Mouse (Mus musculus): ENCODE measurements around the gene Glod4.
A peak's percentile ranks its signal among the peaks of the same experiment; 100 is the strongest.
"Not testable (repeated sequence)": the region's sequence is repeated elsewhere in the genome, so short reads cannot be mapped to it uniquely, and the experiment has no call there.

The Glod4 gene

GRCm38 (mm10) chr11:76257386-76257785, 13.9 kb upstream of the Glod4 start:
- no peak for DNase-seq

- no peak for DNase-seq
Observed at GRCm38 (mm10) chr11:76256129-76256528, 12.6 kb upstream of the Glod4 start.

DNA sequence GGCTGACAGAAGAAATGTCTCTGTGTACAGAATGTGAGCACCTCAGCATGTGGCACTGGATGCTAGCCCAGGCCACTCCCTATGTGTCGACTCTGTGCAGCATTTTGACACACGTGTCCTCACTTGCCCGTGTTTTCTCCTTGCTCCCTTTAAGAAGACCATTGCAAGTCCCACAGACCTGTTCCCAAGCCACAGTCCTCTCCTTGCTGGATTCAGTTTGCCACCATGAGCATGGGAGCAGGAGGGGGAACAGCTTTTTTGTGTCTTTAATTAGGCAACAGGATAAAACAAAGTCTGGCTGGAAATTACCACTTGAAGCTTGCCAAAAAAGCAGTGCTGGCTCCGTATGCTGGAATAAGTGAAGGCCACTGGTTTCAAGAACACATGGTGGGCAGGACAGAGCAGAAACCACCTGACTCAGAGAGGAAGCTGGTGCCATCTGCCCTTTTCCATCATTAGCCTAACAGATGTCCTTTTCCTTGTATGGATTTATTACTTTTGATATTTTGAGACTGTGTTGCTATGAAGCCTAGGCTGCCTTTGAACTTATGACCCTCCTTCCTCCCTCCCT, 12.0 kb upstream of the Glod4 start:
- DNase-seq = no peak

DNA sequence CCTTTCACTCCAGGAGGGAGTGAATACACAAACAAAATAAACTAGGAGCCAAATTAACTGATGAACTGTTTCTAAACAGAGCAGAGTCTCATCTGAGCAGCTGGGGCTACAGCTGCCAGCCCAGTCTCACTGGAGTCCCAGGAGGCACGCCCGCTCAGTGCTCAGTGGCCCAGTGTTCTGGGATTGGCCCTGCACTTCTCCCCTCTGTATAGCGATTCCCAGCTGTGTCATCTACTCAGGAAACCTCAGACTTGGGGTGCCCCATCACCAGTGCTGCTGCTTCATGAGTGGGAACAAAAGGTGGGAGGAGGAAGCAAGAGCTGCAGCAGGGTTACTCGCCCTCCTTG, 10.4 kb upstream of the Glod4 start:
- no peak for DNase-seq

GRCm38 (mm10) chr11:76253145-76253917, 9.8 kb upstream of the Glod4 start:
- DNase-seq = peak; percentile 76 to 80

GRCm38 (mm10) chr11:76252036-76252435, 8.5 kb upstream of the Glod4 start:
- no peak for DNase-seq

DNA sequence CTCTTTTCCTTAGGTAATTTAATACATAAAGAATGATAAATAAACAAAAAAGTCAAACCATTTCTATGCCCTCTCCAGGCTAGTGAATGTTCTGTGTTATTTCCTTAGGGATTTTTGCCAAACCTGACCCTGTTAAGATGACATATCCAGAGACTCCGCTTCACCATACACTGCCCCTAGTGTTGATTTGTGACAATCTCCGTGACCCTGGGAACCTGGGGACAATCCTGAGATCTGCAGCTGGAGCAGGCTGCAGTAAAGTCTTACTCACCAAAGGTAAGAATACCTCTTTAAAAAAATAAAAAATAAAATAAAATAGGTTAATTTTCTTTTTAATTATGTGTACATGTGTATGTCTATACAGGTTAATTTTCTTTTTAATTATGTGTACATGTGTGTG, 3.7 kb upstream of the Glod4 start:
- DNase-seq = no peak

DNA sequence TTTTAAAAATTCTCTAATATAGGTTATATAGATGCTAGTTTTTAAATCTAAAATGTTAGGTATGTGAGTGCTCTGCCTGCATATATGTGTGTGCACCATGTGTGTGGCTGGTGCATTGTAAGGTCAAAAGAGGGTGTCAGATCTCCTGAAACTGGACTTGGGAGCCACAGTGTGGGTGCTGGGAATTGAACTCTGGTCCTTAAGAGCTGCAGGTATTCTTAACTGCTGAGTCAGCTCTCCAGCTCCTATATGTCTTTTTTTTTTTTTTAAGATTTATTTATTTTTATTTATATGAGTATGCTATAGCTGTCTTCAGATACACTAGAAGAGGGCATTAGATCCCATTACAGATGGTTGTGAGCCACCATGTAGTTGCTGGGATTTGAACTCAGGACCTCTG, 2.9 kb upstream of the Glod4 start:
- DNase-seq = no peak

- no peak for DNase-seq
Observed at GRCm38 (mm10) chr11:76243811-76244546, 454 bp upstream of the Glod4 start.

DNA sequence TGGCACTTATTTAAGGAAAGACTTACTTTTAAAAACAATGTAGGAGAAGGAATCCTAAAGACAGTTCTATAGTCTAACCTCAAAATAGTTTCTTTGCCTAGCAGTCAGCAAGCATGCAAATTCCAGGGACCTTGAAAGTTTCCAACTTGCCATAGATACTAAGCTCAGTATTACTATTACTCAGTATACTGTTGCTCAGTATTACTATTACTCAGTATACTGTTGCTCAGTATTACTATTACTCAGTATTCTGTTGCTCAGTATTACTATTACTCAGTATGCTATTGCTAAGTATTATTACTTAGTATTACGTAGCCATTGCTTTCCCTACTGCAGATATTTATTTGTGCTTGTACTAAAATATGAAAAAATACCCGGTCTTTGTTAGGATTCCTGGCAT, 3.8 kb downstream of the Glod4 start:
- DNase-seq = no peak

DNA sequence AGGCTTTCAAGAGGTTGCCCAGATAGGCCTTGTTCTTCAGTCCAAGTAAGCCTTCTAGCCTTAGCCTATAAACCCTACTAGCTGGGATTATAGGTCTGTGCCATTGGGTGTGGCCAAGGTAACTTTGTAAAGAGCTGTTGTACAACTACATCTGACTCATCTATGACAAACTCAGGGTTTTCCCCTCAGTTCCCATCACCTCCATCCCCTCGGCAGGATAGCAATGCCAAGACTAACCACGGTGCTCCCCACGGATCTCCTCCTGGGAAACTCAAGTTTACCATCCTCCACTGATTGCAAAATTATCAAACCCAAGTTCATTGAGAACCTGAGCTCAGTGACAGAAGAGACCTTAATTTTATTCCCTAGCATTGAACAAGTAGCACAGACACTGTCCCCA, 7.4 kb downstream of the Glod4 start:
- DNase-seq = no peak

- no peak for DNase-seq
Observed at GRCm38 (mm10) chr11:76225051-76225450, 18.5 kb downstream of the Glod4 start.

DNA sequence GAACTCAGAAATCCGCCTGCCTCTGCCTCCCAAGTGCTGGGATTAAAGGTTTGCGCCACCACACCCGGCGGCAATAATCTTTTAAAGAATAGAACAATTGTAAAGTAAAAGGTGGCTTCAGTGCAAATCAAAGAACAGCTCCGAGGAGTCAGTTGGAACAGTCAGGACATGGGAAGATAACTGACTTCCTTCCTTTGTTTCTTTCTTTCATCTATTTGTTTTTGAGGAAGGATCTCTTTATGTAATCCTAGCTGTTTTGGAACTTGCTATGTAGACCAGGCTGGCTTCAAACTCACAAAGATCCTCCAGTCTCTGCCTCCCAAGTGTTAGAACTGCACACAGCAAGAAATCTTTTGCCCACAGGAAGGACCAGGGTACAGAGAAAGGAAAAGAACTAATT, 18.9 kb downstream of the Glod4 start:
- DNase-seq = no peak

- peak; percentile 97 to 98 for DNase-seq
Observed at GRCm38 (mm10) chr11:76217390-76217800, 26.1 kb downstream of the Glod4 start, which contains the start of the genes Dbil5 and Gemin4. Gene Dbil5, plus strand, starts transcription at chr11:76217608. Gene Gemin4, minus strand, starts transcription at chr11:76217664.

GRCm38 (mm10) chr11:76216681-76217389, 26.7 kb downstream of the Glod4 start:
- DNase-seq = peak in 1 of 2 experiments; percentile 6

- no peak for DNase-seq
Observed at GRCm38 (mm10) chr11:76216049-76216540, 27.4 kb downstream of the Glod4 start.

- DNase-seq = no peak
Observed at GRCm38 (mm10) chr11:76215011-76215410, 28.5 kb downstream of the Glod4 start.

DNA sequence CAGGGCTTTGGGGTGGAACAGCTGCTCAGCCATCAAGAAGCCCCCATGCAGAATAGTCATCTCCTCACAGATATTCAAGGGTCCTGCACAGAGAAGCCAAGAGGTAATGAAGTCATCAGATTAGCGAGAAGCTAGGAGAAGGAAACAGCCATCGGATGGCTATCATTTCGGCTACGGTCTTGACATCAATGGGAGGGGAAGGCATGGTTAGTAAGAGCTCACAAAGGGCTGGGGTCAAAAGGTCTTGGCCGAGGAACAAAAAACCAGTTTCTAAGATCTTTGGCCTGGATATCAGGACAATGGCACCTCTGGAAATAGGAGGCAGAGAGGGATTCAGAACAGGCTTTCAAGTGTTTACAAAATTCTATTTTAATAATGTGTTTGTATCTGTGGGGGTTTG, 29.7 kb downstream of the Glod4 start:
- no peak for DNase-seq

DNA sequence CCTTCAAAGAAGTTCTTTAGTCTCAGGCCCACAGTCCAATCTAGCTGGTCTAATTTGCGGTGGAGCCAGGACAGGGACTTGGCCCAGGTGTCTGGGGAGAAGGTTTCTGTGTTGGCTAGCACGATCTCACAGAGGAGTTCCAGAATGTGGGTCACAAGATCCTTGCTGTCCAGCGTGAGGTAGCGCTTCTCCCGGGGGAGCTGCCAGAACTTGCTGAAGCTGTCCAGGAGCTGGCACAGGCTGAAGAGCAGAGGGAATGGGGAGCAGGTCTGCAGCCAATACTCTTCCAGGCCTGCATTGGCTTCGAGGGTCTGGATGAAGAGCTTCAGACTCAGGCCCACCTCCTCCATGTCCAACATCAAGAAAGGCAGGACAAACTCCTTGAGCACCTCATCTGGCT, 31.9 kb downstream of the Glod4 start:
- DNase-seq = not testable (repeated sequence)

DNA sequence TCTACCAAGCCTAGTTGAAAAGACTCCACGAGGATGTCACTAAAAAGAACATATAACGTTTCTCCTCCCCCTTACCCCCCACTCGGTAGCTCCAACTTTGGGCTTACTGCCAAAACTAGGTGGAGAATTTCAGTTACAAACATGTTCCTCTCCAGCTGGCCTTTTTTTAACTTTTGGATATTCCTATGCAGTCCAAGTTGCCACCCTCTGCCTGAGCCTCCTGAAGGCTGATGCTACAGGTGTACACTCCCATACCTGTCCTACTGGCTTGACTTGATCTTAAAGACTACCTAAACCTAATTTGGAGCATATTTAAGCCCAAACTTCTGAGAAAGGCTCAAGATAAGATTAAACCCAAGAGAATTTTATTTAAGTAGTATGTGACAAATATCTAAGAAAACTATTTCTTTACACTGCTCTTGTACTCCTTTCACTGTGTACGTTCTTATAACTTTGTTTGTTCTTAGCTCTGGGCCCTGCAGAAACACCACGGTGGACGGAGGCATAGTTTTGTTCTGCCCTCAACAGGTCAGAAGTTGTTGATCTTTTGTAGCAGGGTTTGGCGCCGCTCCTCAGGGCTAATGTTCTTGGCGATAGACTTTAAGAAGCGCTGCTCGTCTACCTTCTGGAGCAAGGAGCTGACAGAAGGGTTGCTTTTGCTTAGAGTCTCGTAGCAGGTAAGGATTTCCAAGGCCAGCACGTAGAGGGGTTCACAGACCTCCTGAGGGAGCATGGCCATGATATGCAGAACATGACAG, 33.1 kb downstream of the Glod4 start:
- no peak for DNase-seq

DNA sequence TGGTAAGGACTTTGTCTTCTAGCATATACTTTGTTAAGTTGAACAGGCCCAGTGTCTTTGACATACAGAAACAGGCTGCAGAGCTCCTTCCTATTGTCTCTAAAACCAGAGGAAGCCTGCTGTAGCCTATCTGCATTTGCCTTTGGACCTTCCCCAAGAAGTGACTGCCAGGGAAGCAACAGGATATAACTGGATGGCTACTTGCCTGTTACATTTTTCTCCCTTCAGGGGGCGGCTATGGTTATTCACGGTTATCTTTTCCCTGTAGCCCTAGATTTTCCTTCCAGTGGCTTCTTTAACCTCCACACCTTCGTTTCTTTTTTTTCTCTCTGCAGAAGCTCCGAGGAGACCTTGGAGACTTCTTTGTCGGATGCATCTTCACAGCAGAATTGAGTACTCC, 36.7 kb downstream of the Glod4 start:
- DNase-seq = no peak
